Mouse (Mus musculus): ENCODE measurements around the gene Mgat4e.

Gene Mgat4e

DNA sequence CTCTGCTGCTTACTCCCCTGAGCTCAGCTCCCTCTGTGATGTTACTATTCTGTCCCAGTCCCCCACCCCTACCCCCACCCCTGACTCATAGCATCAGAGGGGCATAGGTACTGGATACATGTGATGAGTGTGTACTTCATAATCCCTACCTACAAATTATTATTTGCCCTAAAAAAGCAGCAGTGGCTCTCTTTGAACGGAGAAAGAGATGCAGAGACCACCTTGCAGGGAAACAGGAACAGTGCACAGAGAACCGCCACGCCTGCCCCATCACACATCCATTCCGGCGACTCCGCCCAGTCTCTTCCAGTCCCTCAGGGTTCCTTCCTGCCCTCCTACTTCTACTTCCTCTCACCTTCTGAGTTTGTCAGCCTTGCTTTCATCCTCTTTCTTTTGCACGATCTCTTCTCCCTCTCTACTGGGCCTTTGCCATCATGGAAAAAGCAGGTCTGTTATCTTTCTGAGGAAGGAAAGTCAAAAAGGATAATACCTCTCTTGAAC, at the start of gene Mgat4e:
Gene Mgat4e (minus strand): TSS at position 51 of the 501 bp plus-strand sequence.
- no peak for DNase-seq (ENCODE audit: low read depth, low spot score)

DNA sequence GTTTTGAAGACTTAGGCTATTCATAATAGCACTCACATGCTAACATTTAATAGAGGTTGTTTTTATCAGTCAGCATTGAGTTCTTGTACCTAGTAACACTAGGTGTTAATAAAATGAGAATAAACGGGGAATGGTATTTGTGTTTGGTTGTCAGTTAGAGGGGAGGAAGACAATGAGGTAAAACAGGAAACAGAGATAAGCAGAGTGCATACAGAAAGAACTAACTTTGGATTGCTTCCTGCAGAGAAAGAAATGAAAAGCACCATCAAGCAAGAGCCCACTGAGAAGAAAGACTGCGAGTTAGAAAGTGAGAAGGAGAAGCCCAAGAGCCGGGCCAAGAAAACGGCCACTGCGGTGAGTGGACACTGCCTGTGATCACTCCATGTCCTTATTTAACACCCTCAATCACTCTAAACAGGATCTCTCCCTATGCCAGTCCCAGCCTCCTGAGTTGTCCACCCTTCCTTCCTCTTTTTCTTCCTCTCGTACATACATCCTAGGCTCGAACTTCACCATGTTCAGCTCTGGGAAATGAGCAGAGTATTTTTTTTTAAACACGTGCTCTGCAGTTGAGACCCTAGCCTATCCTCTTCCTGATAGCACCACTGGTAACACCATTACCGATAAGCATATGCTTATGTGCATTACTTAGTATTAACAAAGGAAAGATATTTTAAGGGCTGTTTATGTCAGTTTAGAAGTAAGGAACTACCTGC, 48.0 kb upstream of the Mgat4e start:
- DNase-seq (ENCODE audit: low read depth, low spot score), result no peak

DNA sequence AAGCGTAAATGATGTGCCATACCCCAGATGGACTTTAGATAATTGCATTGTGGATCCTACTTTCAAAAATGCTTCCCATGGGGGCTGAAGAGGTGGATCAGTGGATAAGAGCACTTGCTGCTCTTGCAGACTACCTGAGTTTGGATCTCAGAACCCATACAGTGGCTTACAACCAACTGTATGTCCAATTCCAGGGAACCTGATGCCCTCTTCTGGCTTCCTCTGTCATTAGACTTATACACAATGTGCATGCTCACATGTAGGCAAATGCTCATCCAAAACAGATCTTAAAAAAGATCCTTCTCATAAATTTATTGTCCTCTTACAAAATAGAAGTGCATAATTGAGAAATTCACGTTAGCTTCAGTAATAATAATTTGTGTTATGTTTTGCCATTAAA, 42.3 kb upstream of the Mgat4e start:
- DNase-seq (ENCODE audit: low read depth, low spot score), result no peak

DNA sequence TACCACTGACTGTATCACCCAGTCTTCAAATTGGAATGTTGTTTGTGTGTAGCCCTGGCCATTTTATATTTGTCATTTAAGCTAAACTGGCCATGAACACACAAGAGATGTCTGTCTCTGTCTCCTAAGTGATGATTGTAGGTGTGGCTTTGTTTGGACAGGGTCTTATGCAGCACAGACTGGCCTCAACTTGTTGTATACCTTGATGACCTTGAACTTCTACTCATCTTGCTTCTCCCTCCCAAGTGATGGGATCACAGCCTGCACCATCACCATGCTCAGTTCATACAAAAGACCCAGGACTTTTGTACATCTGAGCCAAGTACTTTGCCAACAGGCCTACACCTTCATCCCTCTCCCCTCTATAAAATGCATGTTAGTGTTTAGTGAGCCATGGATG, 40.2 kb upstream of the Mgat4e start:
- no peak for DNase-seq (ENCODE audit: low read depth, low spot score)

DNA sequence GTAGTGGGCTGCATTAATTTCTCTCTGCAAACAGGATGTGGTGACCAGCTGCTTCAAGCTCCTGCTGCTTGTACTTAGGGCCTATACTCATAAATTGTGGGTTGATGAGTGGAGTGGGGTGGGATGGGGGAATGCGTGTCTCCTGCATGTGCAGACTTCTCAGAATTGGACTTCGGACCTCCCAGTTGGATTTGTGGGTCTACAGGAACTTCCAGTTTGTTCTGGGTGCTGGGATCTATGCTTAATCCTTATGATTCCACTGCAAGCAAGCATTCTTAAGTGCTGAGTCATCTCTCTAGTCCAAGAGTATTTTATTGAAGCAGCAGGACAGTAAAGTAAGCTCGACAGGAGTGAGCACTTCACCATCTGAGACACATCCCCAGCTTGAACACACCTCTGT, 34.1 kb upstream of the Mgat4e start:
- DNase-seq (ENCODE audit: low read depth, low spot score), result no peak

DNA sequence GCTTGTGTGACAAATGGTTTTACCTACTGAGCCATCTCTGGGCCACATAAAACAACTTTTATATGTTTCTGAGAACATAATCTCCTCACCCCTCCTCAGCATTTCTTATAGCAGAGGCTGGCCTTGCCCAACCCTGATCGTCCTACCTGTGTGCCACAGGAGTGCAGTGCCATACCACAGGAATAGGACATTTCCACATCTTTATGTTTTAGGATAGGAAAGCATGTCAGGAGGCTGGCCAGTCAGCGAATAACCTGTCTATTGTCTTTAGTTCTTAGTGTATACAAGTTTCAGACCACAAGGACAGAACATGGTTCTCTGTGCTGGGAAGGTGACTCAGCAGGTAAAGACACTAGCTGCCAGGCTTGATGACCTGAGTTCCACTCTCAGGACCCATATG, 31.3 kb upstream of the Mgat4e start:
- DNase-seq (ENCODE audit: low read depth, low spot score), result no peak

DNA sequence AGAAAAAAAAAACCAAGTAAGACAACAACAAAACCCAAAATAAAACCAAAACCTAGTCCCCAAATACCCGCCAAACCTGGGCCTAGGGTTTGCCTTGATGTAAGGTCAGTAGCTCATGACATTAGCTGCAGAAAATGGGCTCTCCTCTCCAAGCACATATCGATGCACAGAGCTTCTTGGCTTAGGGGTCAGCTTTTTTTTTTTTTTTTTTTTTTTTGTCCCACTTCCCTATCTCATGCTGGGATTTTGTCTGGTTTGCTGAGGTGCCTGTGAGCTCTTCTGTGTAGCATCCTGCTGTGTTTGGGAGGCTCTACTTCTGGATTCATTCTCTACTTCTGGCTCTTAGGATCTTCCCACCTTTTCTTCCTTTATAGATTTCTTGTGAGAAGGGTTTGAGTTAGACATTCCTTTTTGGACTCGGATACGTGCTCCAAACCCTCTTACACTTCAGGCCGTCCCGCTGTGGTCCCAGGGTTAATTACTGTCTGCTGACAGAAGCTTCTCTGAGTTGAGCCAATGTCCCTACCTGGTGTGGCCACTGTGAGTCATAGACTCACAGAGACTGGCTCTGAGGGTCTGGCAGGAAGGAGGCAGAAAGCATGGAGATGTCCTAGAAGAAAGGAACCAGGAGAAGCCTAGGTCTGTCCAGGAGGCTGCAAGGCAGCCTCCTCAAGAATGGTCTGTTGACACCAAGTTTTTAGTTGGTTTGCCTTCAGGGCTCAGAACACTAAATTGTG, 28.1 kb upstream of the Mgat4e start:
- DNase-seq (ENCODE audit: low read depth, low spot score), result no peak

DNA sequence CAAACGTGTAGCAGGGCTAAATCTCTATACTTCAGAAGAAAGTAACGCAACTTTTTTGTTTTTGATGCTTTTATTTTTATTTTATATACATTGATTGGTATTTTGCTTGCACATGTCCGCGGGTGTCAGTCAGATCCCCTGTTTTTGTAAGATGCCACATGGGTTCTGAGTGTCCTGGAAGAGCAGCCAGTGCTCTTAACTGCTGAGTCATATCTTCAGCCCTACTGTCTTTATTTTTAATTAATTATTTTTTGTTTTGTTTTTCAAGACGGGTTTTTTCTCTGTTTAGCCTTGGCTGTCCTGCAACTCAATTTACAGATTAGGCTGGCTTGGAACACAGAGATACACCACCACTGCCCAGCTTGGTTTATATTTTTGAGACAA, 24.4 kb upstream of the Mgat4e start:
- no peak for DNase-seq (ENCODE audit: low read depth, low spot score)

DNA sequence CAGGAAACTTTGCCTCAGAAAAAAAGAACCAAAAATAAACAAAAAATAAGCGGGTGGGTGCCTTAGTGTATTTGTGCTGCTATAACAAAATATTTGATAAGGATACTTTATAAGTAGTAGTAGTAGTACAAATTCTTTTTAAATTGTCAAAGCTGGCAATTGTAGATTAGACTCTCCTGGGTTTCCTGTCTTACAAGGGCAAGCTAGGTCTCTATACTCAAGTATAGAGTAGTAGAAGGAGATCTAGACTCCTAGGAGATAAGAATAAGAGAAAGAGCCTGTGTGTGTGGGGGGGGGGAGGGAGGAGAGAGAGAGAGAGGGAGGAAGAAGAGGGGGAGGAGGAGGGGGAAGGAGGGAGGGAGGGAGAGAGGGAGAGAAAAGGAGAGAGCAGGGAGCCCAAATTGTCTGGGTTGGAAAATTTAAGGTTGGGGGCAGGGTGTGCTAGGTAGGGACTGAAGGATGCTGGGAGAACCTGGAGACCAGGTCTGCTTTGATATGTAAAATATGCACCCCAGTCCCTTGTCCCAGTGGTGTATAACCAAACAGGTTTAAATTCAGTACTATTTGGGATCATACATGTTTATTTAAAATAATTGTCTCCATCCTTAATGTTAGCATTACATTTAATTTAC, 23.9 kb upstream of the Mgat4e start:
- DNase-seq (ENCODE audit: low read depth, low spot score), result no peak

DNA sequence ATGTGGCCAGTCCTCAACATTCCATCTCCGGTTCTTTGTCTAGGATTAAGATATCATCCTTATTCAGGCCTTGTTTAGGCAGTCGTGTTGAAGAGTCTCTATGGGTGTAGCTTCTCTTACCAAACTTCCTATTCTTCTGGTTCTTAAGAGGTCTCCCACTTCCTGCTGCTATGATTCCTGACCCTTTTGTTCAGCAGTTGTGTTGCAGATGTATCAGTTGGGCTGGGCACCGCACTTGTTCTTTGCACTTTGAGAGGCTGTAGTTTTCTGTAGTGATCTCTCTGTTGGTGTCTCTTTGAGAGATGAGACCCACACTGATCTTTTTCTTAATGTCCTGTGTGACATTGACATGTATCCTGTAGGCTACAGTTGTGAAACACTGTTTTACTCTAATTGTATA, 21.1 kb upstream of the Mgat4e start:
- DNase-seq (ENCODE audit: low read depth, low spot score), result no peak

DNA sequence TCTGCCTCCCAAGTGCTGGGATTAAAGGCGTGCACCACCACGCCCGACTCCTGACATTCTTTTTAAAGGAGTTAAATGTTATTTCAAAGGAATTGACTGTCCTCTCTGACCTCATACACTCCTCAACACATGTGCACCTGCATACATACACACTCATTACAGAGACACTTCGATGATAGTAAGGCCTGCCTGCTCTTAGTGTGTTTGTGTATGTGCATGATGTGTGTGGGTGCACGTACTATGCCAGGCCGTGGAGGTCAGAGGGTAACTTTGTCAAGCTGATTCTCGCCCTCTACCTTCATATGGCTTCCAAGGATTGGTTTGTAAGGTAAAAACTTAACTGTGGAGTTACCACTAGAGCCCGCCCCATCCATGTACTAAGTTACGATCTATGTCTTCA, 20.7 kb upstream of the Mgat4e start:
- DNase-seq (ENCODE audit: low read depth, low spot score), result no peak

DNA sequence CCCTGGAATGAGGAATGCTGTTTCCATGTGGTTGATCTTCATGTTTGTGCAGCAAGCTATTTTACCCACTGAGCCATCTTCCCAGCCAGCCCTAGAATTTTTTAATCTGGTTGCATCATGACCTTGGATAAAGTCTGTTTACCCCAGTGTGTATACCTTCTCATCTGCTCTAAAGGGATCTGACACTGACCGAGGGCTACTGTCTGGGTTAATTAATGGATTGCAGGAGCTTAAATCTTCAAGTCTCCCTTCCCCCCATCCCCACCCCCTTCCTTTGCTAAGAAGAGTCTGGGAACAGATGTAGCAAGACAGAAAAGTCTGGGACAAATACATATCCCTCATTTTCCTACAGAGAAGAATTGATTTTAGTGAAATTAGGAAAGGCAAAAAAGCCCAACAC, 18.0 kb upstream of the Mgat4e start:
- no peak for DNase-seq (ENCODE audit: low read depth, low spot score)

DNA sequence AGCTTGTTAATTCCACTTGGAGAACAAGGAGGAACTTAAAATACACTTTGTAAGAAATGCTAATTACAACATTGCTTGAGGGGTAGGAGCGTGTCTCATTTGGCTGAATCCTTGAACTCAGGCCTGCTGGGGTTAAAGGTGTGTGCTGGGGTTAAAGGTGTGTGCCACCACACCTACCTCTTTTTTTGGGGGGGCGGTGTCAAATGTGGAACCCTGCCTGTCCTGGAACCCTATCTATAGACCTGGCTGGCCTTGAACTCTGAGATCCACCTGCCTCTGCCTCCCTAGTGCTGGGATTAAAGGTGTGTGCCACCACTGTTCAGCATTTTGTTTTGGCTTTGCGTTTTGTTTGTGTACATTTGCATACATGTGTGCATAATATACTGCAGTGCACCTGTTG, 14.2 kb upstream of the Mgat4e start:
- DNase-seq (ENCODE audit: low read depth, low spot score), result no peak

DNA sequence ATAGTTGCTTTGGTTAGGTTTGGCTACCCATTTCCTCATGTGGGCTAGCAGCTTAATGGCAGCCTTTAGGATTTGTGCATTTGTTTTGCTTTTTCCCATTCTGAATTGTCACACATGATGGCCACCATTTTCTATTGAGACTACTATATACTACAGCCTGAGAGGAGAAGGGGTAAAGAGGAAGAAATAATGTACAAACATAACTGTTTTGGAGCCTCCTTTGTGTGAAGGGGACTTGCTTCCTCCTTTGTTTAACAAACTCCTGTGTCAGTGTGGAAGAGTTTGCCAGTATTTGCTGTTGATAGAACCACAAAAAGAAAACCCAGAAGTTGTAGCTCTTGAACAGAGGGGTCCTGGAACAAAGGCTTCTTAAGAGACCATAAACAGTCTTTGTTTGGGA, 13.0 kb upstream of the Mgat4e start:
- DNase-seq (ENCODE audit: low read depth, low spot score), result no peak

DNA sequence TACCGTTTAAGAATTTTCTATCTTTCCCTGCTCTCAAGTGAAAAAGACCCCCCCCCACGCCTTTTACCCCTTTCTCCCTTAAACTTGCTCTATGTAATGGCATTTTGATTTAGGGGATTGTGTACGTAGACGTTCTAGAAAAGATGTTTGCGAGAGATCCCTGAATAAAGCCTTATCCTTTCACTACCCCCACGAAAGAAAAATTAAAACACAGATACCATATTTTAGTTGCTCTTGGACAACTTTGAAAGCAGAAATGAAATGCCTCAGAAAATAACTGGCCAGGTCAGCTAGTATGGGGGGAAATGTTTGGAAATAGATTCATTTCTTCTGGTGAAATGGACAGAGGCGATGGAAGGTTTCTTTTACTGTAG, 12.3 kb upstream of the Mgat4e start:
- DNase-seq (ENCODE audit: low read depth, low spot score), result no peak

DNA sequence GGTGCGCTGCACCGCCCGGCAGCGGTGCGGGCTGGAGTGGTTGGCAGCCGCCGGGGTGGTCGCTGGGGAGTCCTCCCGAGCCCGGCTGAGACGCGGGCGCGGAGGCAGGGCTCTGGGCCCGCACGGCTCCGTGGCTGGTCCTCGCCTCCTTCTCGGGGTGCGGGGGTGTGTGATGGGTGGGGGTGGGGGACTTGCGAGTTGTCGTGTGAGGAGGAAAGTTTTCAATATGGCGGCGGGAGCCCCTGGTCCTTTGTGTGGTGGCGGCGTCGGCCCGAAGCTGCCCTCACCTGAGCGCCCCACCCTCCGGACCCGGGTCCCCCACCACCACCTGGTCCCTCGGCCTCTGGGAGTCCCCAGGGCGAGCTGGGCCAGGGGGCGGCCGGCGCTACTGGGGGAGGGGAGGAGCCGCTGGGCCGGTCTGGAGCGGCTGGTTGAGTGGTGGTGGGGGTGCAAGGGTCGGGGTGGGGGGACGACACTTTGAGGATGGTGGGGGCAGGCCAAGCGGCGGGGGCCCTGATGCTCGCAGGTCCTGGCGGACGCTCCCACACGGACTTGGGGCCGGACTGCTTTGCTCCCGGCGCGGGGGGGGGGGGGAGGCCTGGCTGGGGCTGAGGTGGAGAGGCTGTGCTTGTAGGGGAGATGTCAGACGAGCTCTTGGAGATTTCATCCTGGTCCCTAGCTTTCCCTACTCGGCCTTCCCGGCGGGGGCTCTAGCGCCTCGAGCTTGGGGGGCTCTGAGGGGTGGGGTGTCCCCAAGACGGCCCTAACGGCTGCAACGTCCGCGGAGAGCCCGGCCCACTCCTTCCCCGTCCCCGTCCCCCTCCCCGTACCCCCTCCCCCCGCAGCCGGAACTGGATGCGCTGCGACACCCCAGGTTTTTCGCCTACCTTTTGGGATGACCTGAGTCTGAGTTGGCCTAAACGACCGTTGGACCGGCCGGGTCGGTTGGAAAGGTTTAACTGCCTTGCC, 11.6 kb upstream of the Mgat4e start:
- DNase-seq (ENCODE audit: low read depth, low spot score), result no peak

DNA sequence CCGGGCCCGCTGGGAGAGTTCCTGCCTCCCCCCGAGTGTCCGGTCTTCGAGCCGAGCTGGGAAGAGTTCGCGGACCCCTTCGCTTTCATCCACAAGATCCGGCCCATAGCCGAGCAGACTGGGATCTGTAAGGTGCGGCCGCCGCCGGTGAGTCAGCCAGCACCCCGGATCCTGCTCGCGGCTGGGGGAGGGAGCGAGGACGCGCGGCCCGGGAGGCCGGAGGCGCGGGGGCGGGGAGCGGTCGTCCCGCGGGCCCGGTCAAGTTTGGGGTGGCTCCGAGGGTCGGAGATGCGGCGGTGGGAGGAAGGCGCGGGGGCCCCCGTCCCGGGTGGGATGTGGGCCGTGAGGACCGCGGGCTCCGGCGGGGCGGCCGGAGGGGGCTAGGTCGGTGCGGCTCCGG, 10.9 kb upstream of the Mgat4e start:
- no peak for DNase-seq (ENCODE audit: low read depth, low spot score)

DNA sequence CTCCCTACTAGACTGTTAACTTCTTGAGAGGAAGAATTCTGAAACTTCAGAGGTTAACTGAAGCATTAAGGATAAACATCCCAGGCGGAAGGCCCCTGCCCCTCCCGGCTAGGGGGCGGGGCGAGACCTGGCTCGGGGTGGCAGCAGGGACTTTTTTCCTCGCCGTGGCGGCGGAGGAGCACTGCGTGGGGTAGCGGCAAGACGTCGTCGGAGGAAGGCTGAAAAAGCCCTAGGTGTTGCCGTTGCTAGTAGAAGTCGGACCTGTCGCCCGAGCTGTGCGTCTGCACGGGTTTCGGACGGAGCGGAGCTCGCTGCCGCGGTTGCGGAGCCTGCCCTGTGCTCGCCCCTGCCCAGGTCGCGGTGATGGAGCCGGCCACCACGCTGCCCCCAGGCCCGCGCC, 10.5 kb upstream of the Mgat4e start, which contains the start of gene Kdm5b:
Gene Kdm5b (plus strand): TSS at position 196 of the 400 bp plus-strand sequence.
- DNase-seq (ENCODE audit: low read depth, low spot score), result peak; percentile 81

DNA sequence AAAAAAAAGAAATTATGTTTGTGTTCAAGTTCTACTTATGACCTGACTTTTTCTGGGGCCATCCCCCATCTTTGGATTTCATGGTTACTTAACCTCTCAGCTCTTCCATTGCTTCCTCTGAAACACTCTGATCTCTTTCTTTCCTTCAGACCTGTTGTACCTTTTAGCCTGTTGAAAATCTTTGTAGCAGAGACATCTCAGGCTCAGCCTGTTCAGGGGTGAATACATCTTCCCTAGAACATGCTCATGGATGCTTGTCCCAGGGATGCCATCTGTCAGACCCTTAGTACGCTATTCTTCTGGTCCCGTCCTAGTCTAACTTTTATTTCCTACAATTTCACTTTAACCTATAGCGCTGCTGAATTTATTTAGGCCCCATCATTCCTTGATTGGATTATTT, 9.7 kb upstream of the Mgat4e start:
- DNase-seq (ENCODE audit: low read depth, low spot score), result no peak

DNA sequence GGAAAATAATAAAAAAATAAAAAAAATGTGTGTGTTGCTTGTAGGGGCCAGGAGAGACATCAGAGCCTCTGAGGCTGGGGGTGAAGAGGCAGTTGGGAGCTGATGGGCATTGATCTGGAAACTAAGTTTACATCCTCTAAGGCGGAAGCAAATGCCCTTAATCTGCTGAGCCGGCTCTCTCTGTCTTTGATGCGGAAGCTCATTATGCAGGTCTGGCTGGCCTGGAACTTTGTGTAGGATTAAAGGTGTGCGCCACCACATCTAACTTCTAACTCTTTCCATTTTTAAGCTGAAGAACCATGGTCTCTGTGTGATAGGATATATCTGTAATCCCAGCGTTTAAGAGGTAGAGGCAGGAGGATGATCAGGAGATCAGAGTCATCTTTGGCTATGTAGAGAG, 9.0 kb upstream of the Mgat4e start:
- DNase-seq (ENCODE audit: low read depth, low spot score), result no peak

DNA sequence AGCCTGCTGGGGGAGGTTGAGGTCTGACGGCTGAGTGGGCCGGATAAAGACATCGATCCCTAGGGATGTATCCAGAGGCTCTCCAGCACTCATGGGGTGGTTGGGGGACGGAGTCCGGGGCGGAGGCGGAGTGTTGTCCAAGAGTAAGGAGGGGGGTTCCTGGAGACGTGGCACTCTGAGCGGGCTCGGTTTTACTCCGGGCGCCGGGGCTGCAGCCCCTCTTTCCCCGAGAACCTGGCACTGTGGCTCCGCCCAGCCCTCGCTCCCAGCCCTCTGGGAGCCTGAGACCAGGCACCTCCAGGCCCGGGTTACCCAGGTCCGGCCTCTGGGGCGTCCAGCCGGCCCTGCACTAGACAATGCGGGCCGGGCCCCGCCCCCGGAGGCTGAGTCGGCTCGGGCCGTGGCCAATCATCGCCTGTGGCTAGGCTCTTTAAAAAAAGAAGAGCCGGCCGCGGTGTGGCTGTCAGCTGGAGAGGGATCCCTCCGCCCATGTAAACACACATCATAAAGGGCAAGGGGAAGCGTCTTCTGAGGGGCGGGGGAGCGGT, 7.3 kb upstream of the Mgat4e start:
- DNase-seq (ENCODE audit: low read depth, low spot score), result peak; percentile 96

Data from telencephalon, adult 2 months (tissue).